Mouse (Mus musculus) heart, embryonic 12.5 days (tissue): ENCODE measurements around the gene Atp2a3. TPM values are rescaled to one million over a fixed set of nuclear protein-coding genes. Genes with fewer than 3 reads are reported as not detected.

ENCODE experiments used
- ATAC-seq: fragments of 200-750 bp; cut with Nextera tagmentation; 2 replicates; pipeline ENCODE4 v1.8.0; 2017; ENCODE audit warnings: moderate TSS enrichment, moderate library complexity; ENCODE audit not compliant: insufficient number of reproducible peaks, low FRiP score
- H3K27ac ChIP-seq: fragments of 300-500 bp; sonication (generic); 2 replicates; pipeline ENCODE4 v1.5.1; 2016; ENCODE audit warnings: mild to moderate bottlenecking, moderate library complexity; ENCODE audit not compliant: poor library complexity, severe bottlenecking
- H3K27me3 ChIP-seq: fragments of 300-500 bp; sonication (generic); replicated peaks from 2 replicates; pipeline ENCODE4 v1.6.1; 2016; ENCODE audit warnings: mild to moderate bottlenecking, moderate library complexity
- H3K36me3 ChIP-seq: fragments of 300-500 bp; sonication (generic); 2 replicates; pipeline ENCODE4 v1.6.1; 2016; ENCODE audit warnings: mild to moderate bottlenecking, moderate library complexity
- H3K4me1 ChIP-seq: fragments of 300-500 bp; sonication (generic); replicated peaks from 2 replicates; pipeline ENCODE4 v1.6.1; 2016; ENCODE audit warnings: mild to moderate bottlenecking
- H3K4me2 ChIP-seq: fragments of 300-500 bp; sonication (generic); 2 replicates; pipeline ENCODE4 v1.6.1; 2016; ENCODE audit warnings: mild to moderate bottlenecking, moderate library complexity
- H3K4me3 ChIP-seq: fragments of 300-500 bp; sonication (generic); 2 replicates; pipeline ENCODE4 v1.5.1; 2016; ENCODE audit warnings: mild to moderate bottlenecking
- H3K9ac ChIP-seq: fragments of 300-500 bp; sonication (generic); 2 replicates; pipeline ENCODE4 v1.6.1; 2016; ENCODE audit warnings: mild to moderate bottlenecking, moderate library complexity
- H3K9me3 ChIP-seq: fragments of 300-500 bp; sonication (generic); replicated peaks from 2 replicates; pipeline ENCODE4 v1.6.1; 2016; ENCODE audit warnings: mild to moderate bottlenecking, moderate library complexity
- WGBS: fragments of 180-500 bp; shearing (Covaris S2); methylation state at CpG from one replicate; pipeline ENCODE4 v1.1.7; 2016; 5-methylcytosine and 5-hydroxymethylcytosine counted together
- polyA plus RNA-seq: library from polyadenylated mRNA; unstranded; fragments of >200 nt; fragmentation: Nextera tagmentation; extraction: Ambion mirVana; gene quantifications from 2 replicates; pipeline ENCODE4 v1.2.1, GENCODE M21; 2016

Atp2a3 gene
- polyA plus RNA-seq, 1 experiment from 2014 or later, result 4.8 TPM

- Histone ChIP-seq H3K4me3 (no peak overlapping the region), H3K4me1 (peaks cover 26% of the 10 kb centered on the region), H3K9me3 (no peaks in the 10 kb centered on the region), H3K27me3 (peaks cover 30% of the 10 kb centered on the region), H3K36me3 (no peaks in the 10 kb centered on the region), H3K27ac (no peak overlapping the region), H3K9ac (no peak overlapping the region), H3K4me2 (no peak overlapping the region)
- ATAC-seq, result no peak
- 53% methylated on average over 3 of the region's 3 CpGs for WGBS
These were observed 46.1 kb downstream of the Atp2a3 start for GRCm38 (mm10) chr11:73007113-73007512.

GRCm38 (mm10) chr11:73007698-73008481 lies 46.9 kb downstream of the Atp2a3 start:
- peaks cover 26% of the 10 kb centered on the region for H3K4me1 ChIP-seq
- no peak overlapping the region for H3K4me2 ChIP-seq
- no peaks in the 10 kb centered on the region for H3K36me3 ChIP-seq
- no peak overlapping the region for H3K4me3 ChIP-seq
- no peak overlapping the region for H3K27ac ChIP-seq
- no peak overlapping the region for H3K9ac ChIP-seq
- ATAC-seq, result no peak
- peaks cover 30% of the 10 kb centered on the region for H3K27me3 ChIP-seq
- WGBS, result 44% methylated on average over 11 of the region's 11 CpGs
- no peaks in the 10 kb centered on the region for H3K9me3 ChIP-seq

- H3K36me3 ChIP-seq, result no peaks in the 10 kb centered on the region
- no peak overlapping the region for H3K9ac ChIP-seq
- no peak overlapping the region for H3K27ac ChIP-seq
- no peak overlapping the region for H3K4me2 ChIP-seq
- peaks cover 26% of the 10 kb centered on the region for H3K4me1 ChIP-seq
- WGBS, result 66% methylated on average over 2 of the region's 2 CpGs
- no peaks in the 10 kb centered on the region for H3K9me3 ChIP-seq
- H3K27me3 ChIP-seq, result peaks cover 37% of the 10 kb centered on the region
- no peak overlapping the region for H3K4me3 ChIP-seq
- no peak for ATAC-seq
These were observed 47.9 kb downstream of the Atp2a3 start for GRCm38 (mm10) chr11:73008826-73009225.

- 59% methylated on average over 13 of the region's 13 CpGs for WGBS
These were observed 48.7 kb downstream of the Atp2a3 start for GRCm38 (mm10) chr11:73009531-73010274.

GRCm38 (mm10) chr11:73013981-73014380 lies 53.0 kb downstream of the Atp2a3 start:
- WGBS, result 71% methylated on average over 5 of the region's 5 CpGs
- Histone ChIP-seq H3K36me3 (no peaks in the 10 kb centered on the region), H3K4me1 (0 out of 2 replicates have a peak, but pooled peaks cover 4% of the 10 kb centered on the region), H3K27me3 (peaks cover 49% of the 10 kb centered on the region), H3K4me2 (no peak overlapping the region), H3K27ac (no peak overlapping the region), H3K9ac (no peak overlapping the region), H3K4me3 (no peak overlapping the region), H3K9me3 (no peaks in the 10 kb centered on the region)
- no peak for ATAC-seq

More at GRCm38 (mm10) chr11:73009531-73010274, 48.7 kb downstream of the Atp2a3 start:
- no peak overlapping the region for H3K27ac ChIP-seq
- H3K9ac ChIP-seq, result no peak overlapping the region
- H3K4me3 ChIP-seq, result no peak overlapping the region
- no peak for ATAC-seq
- peaks cover 40% of the 10 kb centered on the region for H3K27me3 ChIP-seq
- H3K4me2 ChIP-seq, result no peak overlapping the region
- H3K9me3 ChIP-seq, result no peaks in the 10 kb centered on the region
- peaks cover 26% of the 10 kb centered on the region for H3K4me1 ChIP-seq
- H3K36me3 ChIP-seq, result no peaks in the 10 kb centered on the region

- H3K4me2 ChIP-seq, result no peak overlapping the region
- H3K9ac ChIP-seq, result no peak overlapping the region
- no peak overlapping the region for H3K4me3 ChIP-seq
- H3K27me3 ChIP-seq, result peaks cover 47% of the 10 kb centered on the region
- H3K36me3 ChIP-seq, result no peaks in the 10 kb centered on the region
- peaks cover 10% of the 10 kb centered on the region; the same call in 1 of the 2 replicates for H3K4me1 ChIP-seq
- 84% methylated on average over 4 of the region's 4 CpGs for WGBS
- no peak overlapping the region for H3K27ac ChIP-seq
- no peak for ATAC-seq
- H3K9me3 ChIP-seq, result no peaks in the 10 kb centered on the region
These were observed 53.9 kb downstream of the Atp2a3 start for GRCm38 (mm10) chr11:73014831-73015344.

- 70% methylated on average over 5 of the region's 5 CpGs for WGBS
These were observed 54.6 kb downstream of the Atp2a3 start for GRCm38 (mm10) chr11:73015391-73016102.

GRCm38 (mm10) chr11:73016103-73016420 lies 55.1 kb downstream of the Atp2a3 start:
- H3K9ac ChIP-seq, result no peak overlapping the region
- WGBS, result 66% methylated on average over 6 of the region's 6 CpGs
- H3K27me3 ChIP-seq, result peaks cover 47% of the 10 kb centered on the region
- H3K4me1 ChIP-seq, result peaks cover 10% of the 10 kb centered on the region; the same call in 1 of the 2 replicates
- no peaks in the 10 kb centered on the region for H3K9me3 ChIP-seq
- ATAC-seq, result no peak
- H3K4me2 ChIP-seq, result no peak overlapping the region
- no peak overlapping the region for H3K27ac ChIP-seq
- H3K36me3 ChIP-seq, result no peaks in the 10 kb centered on the region
- H3K4me3 ChIP-seq, result no peak overlapping the region

More at GRCm38 (mm10) chr11:73015391-73016102, 54.6 kb downstream of the Atp2a3 start:
- Histone ChIP-seq H3K9ac (no peak overlapping the region), H3K4me3 (no peak overlapping the region), H3K27ac (no peak overlapping the region), H3K27me3 (peaks cover 47% of the 10 kb centered on the region), H3K4me2 (no peak overlapping the region), H3K9me3 (no peaks in the 10 kb centered on the region), H3K4me1 (peaks cover 10% of the 10 kb centered on the region; the same call in 1 of the 2 replicates), H3K36me3 (no peaks in the 10 kb centered on the region)
- ATAC-seq, result no peak

GRCm38 (mm10) chr11:73018471-73019146 lies 57.6 kb downstream of the Atp2a3 start, which contains the start of gene Camkk1:
Gene Camkk1 (plus strand): TSS chr11:73019008.
- H3K36me3 ChIP-seq, result no peaks in the 10 kb centered on the region
- ATAC-seq, result peak; percentile 95
- no peak within 1 kb of the TSS for H3K27ac ChIP-seq
- 1% methylated on average over 57 of the region's 57 CpGs for WGBS
- H3K9ac ChIP-seq, result peak within 1 kb of the TSS; percentile 71
- peaks cover 15% of the 10 kb centered on the region; the same call in 1 of the 2 replicates for H3K4me1 ChIP-seq
- peak within 1 kb of the TSS; percentile 62 for H3K4me3 ChIP-seq
- peaks cover 54% of the 10 kb centered on the region for H3K27me3 ChIP-seq
- H3K9me3 ChIP-seq, result no peaks in the 10 kb centered on the region
- peak within 1 kb of the TSS; percentile 99 for H3K4me2 ChIP-seq

GRCm38 (mm10) chr11:73019147-73019795 lies 58.3 kb downstream of the Atp2a3 start:
- peak overlapping the region; percentile 71 for H3K9ac ChIP-seq
- no peak overlapping the region for H3K27ac ChIP-seq
- peak overlapping the region; percentile 62 for H3K4me3 ChIP-seq
- peaks cover 50% of the 10 kb centered on the region for H3K27me3 ChIP-seq
- H3K4me2 ChIP-seq, result peak overlapping the region; percentile 99
- no peaks in the 10 kb centered on the region for H3K9me3 ChIP-seq
- no peaks in the 10 kb centered on the region for H3K36me3 ChIP-seq
- peaks cover 22% of the 10 kb centered on the region for H3K4me1 ChIP-seq
- 1% methylated on average over 46 of the region's 46 CpGs for WGBS
- peak; percentile 37 for ATAC-seq
